Mouse (Mus musculus) kidney, adult 2 months (tissue): Measurements from ENCODE around the gene Rpp25.

Experiments used
- CTCF ChIP-seq: fragments of 200-500 bp; conservative IDR thresholded peaks from 2 replicates; pipeline ENCODE4 v1.5.1; 2011; ENCODE audit warnings: low read depth, mild to moderate bottlenecking, control low read depth, low read length, moderate library complexity, mixed read lengths; ENCODE audit not compliant: insufficient read depth, insufficient read length
- POLR2A ChIP-seq: fragments of 200-500 bp; IDR thresholded peaks from one replicate; pipeline ENCODE4 v1.6.1; 2011; ENCODE audit warnings: low read depth, low read length, control low read depth

GRCm38 (mm10) chr9:57505700-57506099 is 1.9 kb downstream of the Rpp25 start:
- TF ChIP-seq CTCF: no peak
- TF ChIP-seq POLR2A: no peak
